8 mouse cellular contexts compared by ENCODE assay signal in the genomic region with DNA sequence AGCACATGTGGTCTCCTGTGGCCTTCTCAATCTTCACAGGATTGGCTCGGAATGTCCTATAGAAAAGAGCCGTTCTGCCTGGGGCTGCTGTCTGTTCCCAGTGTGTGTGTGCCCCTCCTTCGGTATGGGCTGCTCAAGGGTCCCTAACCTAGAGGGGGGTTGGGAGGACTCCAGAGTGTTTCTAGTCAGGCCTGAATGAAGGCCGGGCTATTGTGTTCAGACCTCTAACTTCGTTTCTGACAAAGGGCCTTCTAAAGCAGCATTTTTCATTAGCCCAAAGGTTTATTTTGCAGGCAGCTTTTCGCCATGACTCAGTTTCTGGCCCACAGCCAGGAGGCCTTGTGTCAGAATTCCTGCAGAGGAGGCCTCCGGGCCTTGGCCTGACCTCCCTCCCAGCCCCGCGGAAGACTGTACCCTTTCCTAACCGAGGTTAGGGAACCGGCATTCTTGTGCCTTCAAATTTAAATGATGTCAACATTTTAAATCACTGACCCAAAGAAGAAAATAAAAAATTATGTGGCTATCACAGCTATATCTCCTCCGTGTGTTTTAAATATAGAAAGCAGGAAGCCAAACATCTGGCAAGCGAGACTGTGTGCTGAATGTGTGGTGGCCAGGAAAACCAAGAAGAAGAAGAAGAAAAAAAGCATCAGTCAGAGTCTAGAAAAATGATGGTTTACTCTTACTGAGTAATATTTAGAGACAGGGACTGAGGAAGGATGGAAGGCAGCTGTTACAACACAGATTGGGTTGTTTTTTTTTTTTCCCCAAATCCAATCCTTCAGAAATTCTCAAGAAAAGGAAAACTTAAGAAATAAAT. TPM values are rescaled to one million over a fixed set of nuclear protein-coding genes. Genes with fewer than 3 reads are reported as not detected.
A peak's percentile ranks its signal among the peaks of the same experiment; 100 is the strongest.
DNase-seq lines count a peak whose midpoint lies in the region; ATAC-seq and TF ChIP-seq lines count a peak whose summit lies in the region.

No protein-coding gene starts in this region.

- 13% methylated on average over 13 of the region's 13 CpGs for WGBS in hindbrain, postnatal 0 days

- H3K27me3 ChIP-seq in hindbrain, postnatal 0 days (ENCODE audit: insufficient read depth, low read length): no peaks in the 10 kb centered on the region

- intact Hi-C loops in gastrocnemius, postnatal 14 days (cut with DNase I; ENCODE audit: low total_unique reads): no loop called here
- intact Hi-C loops in left cerebral cortex, adult 2 months (cut with DNase I): loop anchor here (1.0 kb wide), 1 partner anchor 20 kb away; no protein-coding TSS in a partner anchor

- H3K4me3 ChIP-seq in hindbrain, postnatal 0 days (ENCODE audit: low read length): no peak overlapping the region
- H3K4me3 ChIP-seq in left cerebral cortex, adult 2 months: no peak overlapping the region

- ATAC-seq in common myeloid progenitor, adult 5-6 weeks (replicated peaks; ENCODE audit: low read depth, poor library complexity, severe bottlenecking): peak; percentile 71
- 0 out of 2 replicates have a peak, but pooled peaks have one; percentile 47 for ATAC-seq in hindbrain, postnatal 0 days

- no peaks in the 10 kb centered on the region for H3K4me1 ChIP-seq in hindbrain, postnatal 0 days (ENCODE audit: insufficient read depth, low read length)

- no peaks in the 10 kb centered on the region for H3K9me3 ChIP-seq in hindbrain, postnatal 0 days (ENCODE audit: low read length)

- H3K9ac ChIP-seq in hindbrain, postnatal 0 days (replicated peaks; ENCODE audit: low read length): peak overlapping the region; percentile 45; the same call in 1 of the 2 replicates

- no peak overlapping the region for H3K4me2 ChIP-seq in hindbrain, postnatal 0 days (ENCODE audit: low read depth, low read length)

- peak overlapping the region; percentile 67; the same call in 1 of the 2 replicates for H3K27ac ChIP-seq in hindbrain, postnatal 0 days
- H3K27ac ChIP-seq in left cerebral cortex, adult 2 months: peak overlapping the region; percentile 88

- no peaks in the 10 kb centered on the region for H3K36me3 ChIP-seq in hindbrain, postnatal 0 days (ENCODE audit: insufficient read depth, low read length)

- peak; percentile 65 for DNase-seq in ZHBTc4 (ENCODE audit: low read depth, low spot score)
- DNase-seq in gastrocnemius, postnatal 14 days: peak; percentile 94
- DNase-seq in hindbrain, postnatal 0 days (ENCODE audit: low spot score): peak; percentile 81
- DNase-seq in left cerebral cortex, adult 2 months (ENCODE audit: extremely low spot score in 1 of 2, low spot score in 2 of 2): peak; percentile 62 to 65
- peak; percentile 95 for DNase-seq in lung, postnatal 36 days
- DNase-seq in right cerebral cortex, postnatal 14 days: peak; percentile 72
- no peak for DNase-seq in B cell, adult 2 months

- TF ChIP-seq CTCF in hindbrain, postnatal 0 days (IDR thresholded peaks at IDR 0.05; ENCODE audit: low read depth): no peak
- no peak for TF ChIP-seq CTCF in left cerebral cortex, adult 2 months (IDR thresholded peaks at IDR 0.05)

RNA-seq across cellular contexts. Expression of gene A830005F24Rik, which starts 53.0 kb away (rescaled TPM):
- 0.73 TPM in 1 of 2 replicates, not detected in the other for total RNA-seq in common myeloid progenitor, adult 5-6 weeks (2017)
- total RNA-seq in gastrocnemius, postnatal 14 days (2021): not detected
- 2.2 TPM in 1 of 2 replicates, not detected in the other for total RNA-seq in hindbrain, postnatal 0 days (2014; rRNA removed)
- 1.6 and 1.9 TPM in 2 replicates for polyA plus RNA-seq in hindbrain, postnatal 0 days (2015; fragmentation: Nextera tagmentation; extraction: Ambion mirVana)
- total RNA-seq in left cerebral cortex, adult 2 months (2021): 1 to 10 TPM; 1.5 to 2.8 TPM

RNA-seq across cellular contexts. Expression of gene Zfp169, which starts 53.1 kb away (rescaled TPM):
- total RNA-seq in common myeloid progenitor, adult 5-6 weeks (2017): 12.7 and 12.8 TPM in 2 replicates
- total RNA-seq in gastrocnemius, postnatal 14 days (2021): 1 to 10 TPM; 2.5 to 2.8 TPM
- 19.3 and 23.9 TPM in 2 replicates for total RNA-seq in hindbrain, postnatal 0 days (2014; rRNA removed)
- polyA plus RNA-seq in hindbrain, postnatal 0 days (2015; fragmentation: Nextera tagmentation; extraction: Ambion mirVana): 2.8 TPM in 2 replicates
- total RNA-seq in left cerebral cortex, adult 2 months (2021): 10 to 100 TPM; 24.2 to 28.5 TPM

RNA-seq across cellular contexts. Expression of gene Ptpdc1, which starts 59.1 kb away (rescaled TPM):
- 3.4 and 4.1 TPM in 2 replicates for total RNA-seq in common myeloid progenitor, adult 5-6 weeks (2017)
- 1 to 10 TPM; 4.9 to 7.0 TPM for total RNA-seq in gastrocnemius, postnatal 14 days (2021)
- 16.3 and 30.8 TPM in 2 replicates for total RNA-seq in hindbrain, postnatal 0 days (2014; rRNA removed)
- polyA plus RNA-seq in hindbrain, postnatal 0 days (2015; fragmentation: Nextera tagmentation; extraction: Ambion mirVana): 13.0 and 13.5 TPM in 2 replicates
- total RNA-seq in left cerebral cortex, adult 2 months (2021): 10 to 100 TPM; 22.9 to 28.5 TPM

Comparison
In these comparisons a context has a peak if more than half of its experiments do, and no peak if none do; other contexts are left out.
1. DNase-seq: peak in ZHBTc4 (single experiment), gastrocnemius, postnatal 14 days (single experiment), hindbrain, postnatal 0 days (single experiment), left cerebral cortex, adult 2 months (2 of 2), lung, postnatal 36 days (single experiment) and right cerebral cortex, postnatal 14 days (single experiment); none in B cell, adult 2 months (0 of 2).